Mouse (Mus musculus): ENCODE data around the gene Dcaf12. TPM values are rescaled to one million over a fixed set of nuclear protein-coding genes. Genes with fewer than 3 reads are reported as not detected.

The Dcaf12 gene
- polyA plus RNA-seq, 1 experiment from 2014 or later: 25.9 TPM

- H3K27me3 ChIP-seq: no peaks in the 10 kb centered on the region
These were observed 38.8 kb downstream of the Dcaf12 start for GRCm38 (mm10) chr4:41275927-41276326.

GRCm38 (mm10) chr4:41274980-41275850 lies 39.5 kb downstream of the Dcaf12 start, which contains the start of gene Ubap2:
Ubap2 (minus strand) TSS chr4:41275144.
- no peaks in the 10 kb centered on the region for H3K27me3 ChIP-seq
- DNase-seq (ENCODE audit: low read depth, low spot score): peak; percentile 95
- ChIA-PET CTCF (no interaction called here), POLR2A (no interaction called here)
- in situ Hi-C loops (cut with MboI; ENCODE audit: low pct_unique_long_range_greater_than_20kb): no loop called here
- ATAC-seq: peak; percentile 87
- TF ChIP-seq CTCF (IDR thresholded peaks at IDR 0.05): no peak

More at GRCm38 (mm10) chr4:41275927-41276326, 38.8 kb downstream of the Dcaf12 start:
- TF ChIP-seq CTCF (IDR thresholded peaks at IDR 0.05): no peak
- CTCF ChIA-PET: no interaction called here
- DNase-seq (ENCODE audit: low read depth, low spot score) (no peak), ATAC-seq (no peak)
- POLR2A ChIA-PET: interaction anchor here (0.6 kb wide), 1 partner anchor 76 kb away, joined by 4 read pairs; no protein-coding TSS in a partner anchor
- in situ Hi-C loops (cut with MboI; ENCODE audit: low pct_unique_long_range_greater_than_20kb): no loop called here

GRCm38 (mm10) chr4:41274377-41274979 lies 40.2 kb downstream of the Dcaf12 start:
- ChIA-PET POLR2A (no interaction called here), CTCF (no interaction called here)
- H3K27me3 ChIP-seq: no peaks in the 10 kb centered on the region
- no peak for DNase-seq (ENCODE audit: low read depth, low spot score)
- no peak for TF ChIP-seq CTCF (IDR thresholded peaks at IDR 0.05)
- in situ Hi-C loops (cut with MboI; ENCODE audit: low pct_unique_long_range_greater_than_20kb): no loop called here
- peak; percentile 36 for ATAC-seq

GRCm38 (mm10) chr4:41268133-41268532 lies 46.6 kb downstream of the Dcaf12 start:
- in situ Hi-C loops (cut with MboI; ENCODE audit: low pct_unique_long_range_greater_than_20kb): no loop called here
- POLR2A ChIA-PET: interaction anchor here (1.3 kb wide), 1 partner anchor 9 kb away, joined by 6 read pairs; no protein-coding TSS in a partner anchor
- no peak for TF ChIP-seq CTCF (IDR thresholded peaks at IDR 0.05)
- CTCF ChIA-PET: interaction anchor here (1.0 to 1.6 kb wide), 6 partner anchors 12 to 42 kb away, joined by 3 to 5 read pairs (median 4); no protein-coding TSS in a partner anchor
- DNase-seq (ENCODE audit: low read depth, low spot score) (no peak), ATAC-seq (peak; percentile 78)
- H3K27me3 ChIP-seq: no peaks in the 10 kb centered on the region

- DNase-seq (ENCODE audit: low read depth, low spot score) (no peak), ATAC-seq (no peak)
- POLR2A ChIA-PET: interaction anchor here (1.7 kb wide), 1 partner anchor 18 kb away, joined by 4 read pairs; no protein-coding TSS in a partner anchor
- TF ChIP-seq CTCF (IDR thresholded peaks at IDR 0.05): no peak
- H3K27me3 ChIP-seq: no peaks in the 10 kb centered on the region
- CTCF ChIA-PET: interaction anchor here (1.6 kb wide), 1 partner anchor 10 kb away, joined by 10 read pairs; no protein-coding TSS in a partner anchor
- in situ Hi-C loops (cut with MboI; ENCODE audit: low pct_unique_long_range_greater_than_20kb): no loop called here
These were observed 48.3 kb downstream of the Dcaf12 start for GRCm38 (mm10) chr4:41266350-41266749.

- in situ Hi-C loops (cut with MboI; ENCODE audit: low pct_unique_long_range_greater_than_20kb): no loop called here
- POLR2A ChIA-PET: no interaction called here
- no peak for TF ChIP-seq CTCF (IDR thresholded peaks at IDR 0.05)
- DNase-seq (ENCODE audit: low read depth, low spot score): no peak
- no peak for ATAC-seq
- CTCF ChIA-PET: no interaction called here
- H3K27me3 ChIP-seq: no peaks in the 10 kb centered on the region
These were observed 54.0 kb downstream of the Dcaf12 start for GRCm38 (mm10) chr4:41260691-41261090.

GRCm38 (mm10) chr4:41259019-41259418 lies 55.7 kb downstream of the Dcaf12 start:
- POLR2A ChIA-PET: interaction anchor here (0.6 kb wide), 1 partner anchor 529 kb away, joined by 5 read pairs; no protein-coding TSS in a partner anchor
- in situ Hi-C loops (cut with MboI; ENCODE audit: low pct_unique_long_range_greater_than_20kb): no loop called here

GRCm38 (mm10) chr4:41257752-41258151 lies 56.9 kb downstream of the Dcaf12 start:
- CTCF ChIA-PET: no interaction called here
- ATAC-seq (no peak), DNase-seq (ENCODE audit: low read depth, low spot score) (no peak)
- POLR2A ChIA-PET: interaction anchor here (0.6 kb wide), 1 partner anchor 8 kb away, joined by 4 read pairs; no protein-coding TSS in a partner anchor
- in situ Hi-C loops (cut with MboI; ENCODE audit: low pct_unique_long_range_greater_than_20kb): no loop called here
- H3K27me3 ChIP-seq: no peaks in the 10 kb centered on the region
- TF ChIP-seq CTCF (IDR thresholded peaks at IDR 0.05): no peak

More at GRCm38 (mm10) chr4:41259019-41259418, 55.7 kb downstream of the Dcaf12 start:
- ATAC-seq: no peak
- CTCF ChIA-PET: no interaction called here
- DNase-seq (ENCODE audit: low read depth, low spot score): no peak
- no peaks in the 10 kb centered on the region for H3K27me3 ChIP-seq
- no peak for TF ChIP-seq CTCF (IDR thresholded peaks at IDR 0.05)

GRCm38 (mm10) chr4:41255564-41256210 lies 59.0 kb downstream of the Dcaf12 start:
- no peaks in the 10 kb centered on the region for H3K27me3 ChIP-seq
- POLR2A ChIA-PET: no interaction called here
- ATAC-seq (no peak), DNase-seq (ENCODE audit: low read depth, low spot score) (no peak)
- CTCF ChIA-PET: interaction anchor here (1.0 to 1.2 kb wide), 6 partner anchors 10 to 89 kb away, joined by 3 to 10 read pairs (median 3); no protein-coding TSS in a partner anchor
- TF ChIP-seq CTCF (IDR thresholded peaks at IDR 0.05): no peak
- in situ Hi-C loops (cut with MboI; ENCODE audit: low pct_unique_long_range_greater_than_20kb): no loop called here

- in situ Hi-C loops (cut with MboI; ENCODE audit: low pct_unique_long_range_greater_than_20kb): no loop called here
- no peaks in the 10 kb centered on the region for H3K27me3 ChIP-seq
- no peak for DNase-seq (ENCODE audit: low read depth, low spot score)
- no peak for ATAC-seq
- no peak for TF ChIP-seq CTCF (IDR thresholded peaks at IDR 0.05)
- POLR2A ChIA-PET: no interaction called here
- CTCF ChIA-PET: interaction anchor here (1.1 to 1.2 kb wide), 4 partner anchors 14 to 204 kb away, joined by 3 read pairs; no protein-coding TSS in a partner anchor
These were observed 60.9 kb downstream of the Dcaf12 start for GRCm38 (mm10) chr4:41253756-41254155.
